Comparison of ENCODE assay signal across 11 mouse cellular contexts in the genomic region with DNA sequence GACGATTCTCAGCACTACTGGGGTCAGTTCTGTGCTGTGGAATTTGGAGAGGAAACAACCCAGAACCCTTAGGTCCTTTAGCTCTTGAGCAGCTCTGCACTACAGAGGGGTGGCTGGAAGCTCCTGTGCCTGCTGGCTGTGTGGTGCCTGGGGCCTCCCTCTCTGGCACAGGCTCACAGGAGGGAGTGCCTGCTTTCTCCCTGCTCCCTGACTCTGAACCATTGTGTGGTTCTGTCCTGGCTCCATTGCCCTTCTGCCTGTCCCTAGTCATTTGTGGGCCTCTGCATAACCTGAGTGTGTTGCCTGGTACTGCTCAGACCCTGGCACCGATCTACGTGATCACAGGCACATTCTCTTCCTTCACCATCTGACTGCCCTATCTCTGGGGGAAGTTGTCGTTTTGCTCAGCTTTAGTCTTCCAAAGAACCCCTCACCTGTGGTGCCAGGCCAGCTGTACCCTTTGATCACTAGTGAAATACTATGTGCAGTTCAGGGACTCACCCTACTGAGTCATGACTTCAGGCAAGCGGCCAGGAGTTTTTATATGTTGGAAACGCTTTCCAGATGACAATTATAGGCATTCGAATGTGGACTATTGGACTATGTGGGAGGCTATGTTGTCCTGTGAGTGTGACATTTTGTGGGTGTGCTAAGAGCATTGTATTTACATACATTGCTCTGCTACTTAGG. TPM values are rescaled to one million over a fixed set of nuclear protein-coding genes. Genes with fewer than 3 reads are reported as not detected.
A peak's percentile ranks its signal among the peaks of the same experiment; 100 is the strongest.
DNase-seq lines count a peak whose midpoint lies in the region; ATAC-seq and TF ChIP-seq lines count a peak whose summit lies in the region.
"Had no signal": no experiment of that assay in that cellular context is flagged by ENCODE, and none has a peak within 500 bp of the region (broad histone marks: within the 10 kb centered on the region; RNA-seq: fewer than 3 reads in every experiment).

No protein-coding gene starts in this region.

- H3K27ac ChIP-seq in cerebellum, adult 2 months (ENCODE audit: insufficient read depth, low read length), result peak overlapping the region; percentile 38; the same call in 1 of the 2 replicates
- no peak overlapping the region for H3K27ac ChIP-seq in lung, embryonic 16.5 days (ENCODE audit: low read length)
- H3K27ac ChIP-seq in embryonic facial prominence, embryonic 15.5 days (replicated peaks), result peak overlapping the region; percentile 65
- peak overlapping the region; percentile 57 for H3K27ac ChIP-seq in limb, embryonic 15.5 days

- peak; percentile 53 for ATAC-seq in lung, embryonic 16.5 days (ENCODE audit: low read depth)
- ATAC-seq in embryonic facial prominence, embryonic 15.5 days (ENCODE audit: insufficient number of reproducible peaks, low FRiP score, low TSS enrichment, low read depth), result no peak
- no peak for ATAC-seq in limb, embryonic 15.5 days (ENCODE audit: insufficient number of reproducible peaks, low FRiP score, low TSS enrichment, low read depth)

- no peaks in the 10 kb centered on the region for H3K9me3 ChIP-seq in lung, embryonic 16.5 days (ENCODE audit: control insufficient read depth, low read length)
- no peaks in the 10 kb centered on the region for H3K9me3 ChIP-seq in embryonic facial prominence, embryonic 15.5 days (replicated peaks)
- no peaks in the 10 kb centered on the region for H3K9me3 ChIP-seq in limb, embryonic 15.5 days
- H3K9me3 ChIP-seq: megakaryocyte, embryonic 14.5 days had no signal

- no peaks in the 10 kb centered on the region for H3K27me3 ChIP-seq in cerebellum, adult 2 months (ENCODE audit: control insufficient read depth, insufficient read depth, low read length)
- H3K27me3 ChIP-seq in lung, embryonic 16.5 days (ENCODE audit: control insufficient read depth, insufficient read depth, low read depth, low read length), result no peaks in the 10 kb centered on the region
- no peaks in the 10 kb centered on the region for H3K27me3 ChIP-seq in embryonic facial prominence, embryonic 15.5 days
- no peaks in the 10 kb centered on the region for H3K27me3 ChIP-seq in limb, embryonic 15.5 days

- no peak overlapping the region; the same call in 1 of the 2 replicates for H3K9ac ChIP-seq in lung, embryonic 16.5 days (ENCODE audit: low read length)
- no peak overlapping the region for H3K9ac ChIP-seq in embryonic facial prominence, embryonic 15.5 days
- no peak overlapping the region for H3K9ac ChIP-seq in limb, embryonic 15.5 days

- intact Hi-C loops in gastrocnemius, postnatal 14 days (cut with DNase I; ENCODE audit: low total_unique reads), result no loop called here

- no peaks in the 10 kb centered on the region for H3K36me3 ChIP-seq in lung, embryonic 16.5 days (ENCODE audit: control insufficient read depth, insufficient read depth, low read length)
- H3K36me3 ChIP-seq in embryonic facial prominence, embryonic 15.5 days, result no peaks in the 10 kb centered on the region
- no peaks in the 10 kb centered on the region for H3K36me3 ChIP-seq in limb, embryonic 15.5 days

- no peak overlapping the region for H3K4me3 ChIP-seq in cerebellum, adult 2 months (replicated peaks; ENCODE audit: insufficient read depth, low read depth, low read length)
- H3K4me3 ChIP-seq in lung, embryonic 16.5 days (ENCODE audit: low read length), result no peak overlapping the region
- no peak overlapping the region for H3K4me3 ChIP-seq in lung, adult 2 months (replicated peaks; ENCODE audit: extremely low read depth, low read depth, low read length)
- no peak overlapping the region for H3K4me3 ChIP-seq in embryonic facial prominence, embryonic 15.5 days (replicated peaks)
- H3K4me3 ChIP-seq in limb, embryonic 15.5 days, result no peak overlapping the region
- H3K4me3 ChIP-seq: megakaryocyte, embryonic 14.5 days had no signal

- TF ChIP-seq POLR2A in cerebellum, adult 2 months (IDR thresholded peaks at IDR 0.05; ENCODE audit: borderline replicate concordance, insufficient read depth, low read length), result no peak
- TF ChIP-seq POLR2A in lung, adult 2 months (IDR thresholded peaks at IDR 0.05; ENCODE audit: borderline replicate concordance, extremely low read depth, low read depth, low read length), result no peak

- H3K4me1 ChIP-seq in cerebellum, adult 2 months (ENCODE audit: control insufficient read depth, insufficient read depth, low read length), result peaks cover 4% of the 10 kb centered on the region
- H3K4me1 ChIP-seq in lung, embryonic 16.5 days (replicated peaks; ENCODE audit: control insufficient read depth, insufficient read depth, low read length), result peaks cover 9% of the 10 kb centered on the region
- peaks cover 13% of the 10 kb centered on the region for H3K4me1 ChIP-seq in lung, adult 2 months (ENCODE audit: control insufficient read depth, insufficient read depth, low read length)
- H3K4me1 ChIP-seq in embryonic facial prominence, embryonic 15.5 days, result peaks cover 33% of the 10 kb centered on the region
- peaks cover 33% of the 10 kb centered on the region for H3K4me1 ChIP-seq in limb, embryonic 15.5 days

- no peak overlapping the region for H3K4me2 ChIP-seq in lung, embryonic 16.5 days (ENCODE audit: low read depth, low read length)
- no peak overlapping the region for H3K4me2 ChIP-seq in embryonic facial prominence, embryonic 15.5 days (replicated peaks)
- H3K4me2 ChIP-seq in limb, embryonic 15.5 days, result no peak overlapping the region

- no peak for TF ChIP-seq CTCF in cerebellum, adult 2 months (IDR thresholded peaks at IDR 0.05; ENCODE audit: borderline replicate concordance, insufficient read depth, low read depth, low read length)
- no peak for TF ChIP-seq CTCF in lung, adult 2 months (IDR thresholded peaks at IDR 0.05; ENCODE audit: insufficient read depth, low read length)

- DNase-seq in cerebellum, adult 2 months, result no peak
- DNase-seq in cerebellum, postnatal 4 days (ENCODE audit: low spot score in 2 of 2), result no peak
- no peak for DNase-seq in lung, adult 2 months
- DNase-seq in kidney, adult 9 months, result no peak
- no peak for DNase-seq in gastrocnemius, postnatal 14 days
- DNase-seq: kidney, postnatal 14 days; right cerebral cortex, postnatal 25 days had no signal

- WGBS in cerebellum, adult 2 months, result 29% methylated on average over 7 of the region's 7 CpGs
- 51% methylated on average over 7 of the region's 7 CpGs for WGBS in lung, embryonic 16.5 days
- WGBS in lung, adult 2 months, result 33% methylated on average over 7 of the region's 7 CpGs
- WGBS in embryonic facial prominence, embryonic 15.5 days, result 26% methylated on average over 7 of the region's 7 CpGs
- WGBS in limb, embryonic 15.5 days, result 22% methylated on average over 7 of the region's 7 CpGs

RNA-seq across cellular contexts. Expression of a gene that starts 12.0 kb away (rescaled TPM):
- 12.9 and 15.5 TPM in 2 replicates for polyA plus RNA-seq in cerebellum, adult 2 months (2012; rRNA removed)
- 5.3 and 6.2 TPM in 2 replicates for polyA plus RNA-seq in lung, embryonic 16.5 days (2015; fragmentation: Nextera tagmentation; extraction: Ambion mirVana)
- polyA plus RNA-seq in lung, adult 2 months (2012; rRNA removed), result 10.1 and 11.9 TPM in 2 replicates
- polyA plus RNA-seq in embryonic facial prominence, embryonic 15.5 days (2015; fragmentation: Nextera tagmentation; extraction: Ambion mirVana), result 6.2 and 8.1 TPM in 2 replicates
- polyA plus RNA-seq in limb, embryonic 15.5 days (2015; fragmentation: Nextera tagmentation; extraction: Ambion mirVana), result 6.8 and 7.5 TPM in 2 replicates
- total RNA-seq in gastrocnemius, postnatal 14 days (2021), result 10 to 100 TPM; 12.2 to 21.6 TPM

RNA-seq across cellular contexts. Expression of a gene that starts 27.1 kb away (rescaled TPM):
- 76.2 and 77.8 TPM in 2 replicates for polyA plus RNA-seq in cerebellum, adult 2 months (2012; rRNA removed)
- 33.3 and 33.4 TPM in 2 replicates for polyA plus RNA-seq in lung, embryonic 16.5 days (2015; fragmentation: Nextera tagmentation; extraction: Ambion mirVana)
- polyA plus RNA-seq in lung, adult 2 months (2012; rRNA removed), result 28.8 and 45.9 TPM in 2 replicates
- polyA plus RNA-seq in embryonic facial prominence, embryonic 15.5 days (2015; fragmentation: Nextera tagmentation; extraction: Ambion mirVana), result 33.5 and 42.3 TPM in 2 replicates
- polyA plus RNA-seq in limb, embryonic 15.5 days (2015; fragmentation: Nextera tagmentation; extraction: Ambion mirVana), result 32.2 and 35.9 TPM in 2 replicates
- total RNA-seq in gastrocnemius, postnatal 14 days (2021), result 10 to 100 TPM; 23.0 to 33.2 TPM
